Mouse (Mus musculus) ES-Bruce4 (cell line): ENCODE measurements around the gene Igfbp4.

Experiments
- CTCF ChIP-seq: IDR thresholded peaks from one replicate; pipeline ENCODE4 v1.8.1; 2011; ENCODE audit warnings: low read depth, low read length
- EP300 ChIP-seq: IDR thresholded peaks from 2 replicates; pipeline ENCODE4 v1.6.1; 2011; ENCODE audit warnings: low read depth, low read length; ENCODE audit not compliant: insufficient read depth
- POLR2A ChIP-seq: IDR thresholded peaks from one replicate; pipeline ENCODE4 v1.8.1; 2011; ENCODE audit warnings: low read length; ENCODE audit not compliant: insufficient read depth

GRCm38 (mm10) chr11:99084366-99084765 is 43.3 kb downstream of the Igfbp4 start:
- no peak for TF ChIP-seq CTCF
- no peak for TF ChIP-seq EP300
- TF ChIP-seq POLR2A: no peak
